Mouse (Mus musculus) hindbrain, embryonic 12.5 days (tissue): ENCODE results near the gene Depdc1b. TPM values are rescaled to one million over a fixed set of nuclear protein-coding genes. Genes with fewer than 3 reads are reported as not detected.
A peak's percentile ranks its signal among the peaks of the same experiment; 100 is the strongest.

Experiments used
- ATAC-seq: fragments of 200-750 bp; cut with Nextera tagmentation; 2 replicates; pipeline ENCODE4 v1.8.0; 2017; ENCODE audit warnings: moderate TSS enrichment; ENCODE audit not compliant: low FRiP score
- H3K27ac ChIP-seq: fragments of 300-500 bp; sonication (generic); 2 replicates; pipeline ENCODE4 v1.5.1; 2016; ENCODE audit warnings: mild to moderate bottlenecking
- H3K27me3 ChIP-seq: fragments of 300-500 bp; sonication (generic); 2 replicates; pipeline ENCODE4 v1.6.1; 2016; ENCODE audit warnings: mild to moderate bottlenecking
- H3K36me3 ChIP-seq: fragments of 300-500 bp; sonication (generic); 2 replicates; pipeline ENCODE4 v1.6.1; 2016; ENCODE audit warnings: mild to moderate bottlenecking
- H3K4me1 ChIP-seq: fragments of 300-500 bp; sonication (generic); 2 replicates; pipeline ENCODE4 v1.6.1; 2016
- H3K4me2 ChIP-seq: fragments of 300-500 bp; sonication (generic); replicated peaks from 2 replicates; pipeline ENCODE4 v1.6.1; 2016; ENCODE audit warnings: mild to moderate bottlenecking
- H3K4me3 ChIP-seq: fragments of 300-500 bp; sonication (generic); 2 replicates; pipeline ENCODE4 v1.5.1; 2016; ENCODE audit warnings: mild to moderate bottlenecking
- H3K9ac ChIP-seq: fragments of 300-500 bp; sonication (generic); 2 replicates; pipeline ENCODE4 v1.6.1; 2016; ENCODE audit warnings: mild to moderate bottlenecking, moderate library complexity
- H3K9me3 ChIP-seq: fragments of 300-500 bp; sonication (generic); replicated peaks from 2 replicates; pipeline ENCODE4 v1.6.1; 2016; ENCODE audit warnings: mild to moderate bottlenecking
- WGBS: fragments of 180-500 bp; shearing (Covaris S2); methylation state at CpG from one replicate; pipeline ENCODE4 v1.1.7; 2016; 5-methylcytosine and 5-hydroxymethylcytosine counted together
- polyA plus RNA-seq: library from polyadenylated mRNA; unstranded; fragments of >200 nt; fragmentation: Nextera tagmentation; extraction: Ambion mirVana; gene quantifications from 2 replicates; pipeline ENCODE4 v1.2.1, GENCODE M21; 2016

The Depdc1b gene
- 8.1 and 9.2 TPM in 2 replicates for polyA plus RNA-seq

- Histone ChIP-seq H3K9ac (peak within 1 kb of the TSS; percentile 68), H3K36me3 (no peaks in the 10 kb centered on the region), H3K4me3 (peak within 1 kb of the TSS; percentile 78), H3K27ac (peak within 1 kb of the TSS; percentile 70), H3K9me3 (no peaks in the 10 kb centered on the region), H3K4me1 (peaks cover 11% of the 10 kb centered on the region), H3K27me3 (no peaks in the 10 kb centered on the region; the same call in 1 of the 2 replicates), H3K4me2 (peak within 1 kb of the TSS; percentile 90)
- peak; percentile 99 for ATAC-seq
- WGBS: 1% methylated on average over 48 of the region's 48 CpGs
Measured at GRCm38 (mm10) chr13:108315702-108316486, at the start of gene Depdc1b. Depdc1b (plus strand) TSS chr13:108316332.

DNA sequence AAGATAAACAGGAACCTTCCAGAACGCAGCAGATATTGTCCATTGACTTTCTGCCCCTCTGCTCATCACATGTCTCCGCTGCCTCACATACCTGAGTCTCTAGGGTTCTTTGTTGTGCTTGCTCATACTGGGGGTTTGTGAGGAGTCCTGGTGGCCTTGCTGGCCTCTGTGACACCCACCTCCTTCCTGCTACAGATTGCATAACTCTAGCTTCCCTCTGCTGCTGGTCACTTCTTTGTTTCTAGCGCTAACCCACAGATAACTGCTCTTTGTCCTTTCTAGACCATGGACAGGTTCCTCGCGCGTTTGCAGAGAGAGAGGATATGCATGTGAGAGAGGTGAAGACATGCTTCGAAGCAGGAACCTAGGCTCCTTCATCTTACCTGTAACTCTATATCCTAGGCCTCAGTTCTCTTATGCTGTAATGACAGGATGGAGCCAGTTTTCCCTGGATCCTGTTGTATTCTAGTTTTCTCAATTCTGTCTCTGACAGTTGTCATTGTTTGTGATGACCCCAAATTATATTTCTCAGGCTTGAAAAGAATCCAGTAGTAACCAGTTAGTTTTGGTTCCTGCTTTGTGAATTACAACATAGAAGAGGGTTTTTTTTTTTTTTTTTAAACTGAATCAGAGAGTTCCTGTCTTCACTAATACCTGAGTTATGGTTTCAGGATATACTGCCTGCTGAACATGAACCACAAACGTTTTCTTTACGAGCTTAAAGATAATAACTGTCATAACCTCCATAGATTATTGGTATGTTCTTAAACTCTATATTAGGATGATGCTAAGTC, 48.1 kb upstream of the Depdc1b start:
- no peak for ATAC-seq
- H3K4me1 ChIP-seq: no peaks in the 10 kb centered on the region
- no peak overlapping the region for H3K9ac ChIP-seq
- H3K4me2 ChIP-seq: no peak overlapping the region
- H3K36me3 ChIP-seq: no peaks in the 10 kb centered on the region
- no peak overlapping the region for H3K27ac ChIP-seq
- no peak overlapping the region for H3K4me3 ChIP-seq
- H3K27me3 ChIP-seq: no peaks in the 10 kb centered on the region
- no peaks in the 10 kb centered on the region for H3K9me3 ChIP-seq
- 82% methylated on average over 9 of the region's 9 CpGs for WGBS

GRCm38 (mm10) chr13:108271458-108272148, 44.5 kb upstream of the Depdc1b start:
- ATAC-seq: no peak
- 71% methylated on average over 7 of the region's 7 CpGs for WGBS
- Histone ChIP-seq H3K4me3 (no peak overlapping the region), H3K9me3 (no peaks in the 10 kb centered on the region), H3K27ac (no peak overlapping the region), H3K36me3 (no peaks in the 10 kb centered on the region), H3K4me2 (no peak overlapping the region), H3K9ac (no peak overlapping the region), H3K27me3 (no peaks in the 10 kb centered on the region), H3K4me1 (no peaks in the 10 kb centered on the region)

DNA sequence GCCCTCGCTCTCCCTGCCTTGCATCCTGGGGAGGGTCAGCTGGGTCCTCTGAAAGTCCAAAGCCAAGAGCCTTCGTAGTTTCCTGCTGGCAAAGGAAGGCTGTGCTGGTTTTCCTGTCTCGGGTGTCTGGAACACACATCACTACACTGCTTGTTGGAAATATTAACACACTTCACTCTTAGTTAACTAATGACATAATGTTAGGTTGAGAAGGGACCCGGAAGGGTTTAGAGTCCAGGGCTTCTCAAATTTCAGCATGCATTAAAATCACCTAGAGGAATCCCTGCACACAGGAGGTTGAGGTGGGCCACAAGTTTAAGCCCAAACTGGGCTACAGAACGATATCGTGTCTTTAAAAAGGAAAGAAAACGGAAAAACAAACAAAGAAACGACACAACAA, 43.8 kb upstream of the Depdc1b start:
- Histone ChIP-seq H3K36me3 (no peaks in the 10 kb centered on the region), H3K9me3 (no peaks in the 10 kb centered on the region), H3K27ac (no peak overlapping the region), H3K4me2 (no peak overlapping the region), H3K4me3 (no peak overlapping the region), H3K4me1 (no peaks in the 10 kb centered on the region), H3K27me3 (no peaks in the 10 kb centered on the region), H3K9ac (no peak overlapping the region)
- 79% methylated on average over 8 of the region's 8 CpGs for WGBS
- no peak for ATAC-seq

DNA sequence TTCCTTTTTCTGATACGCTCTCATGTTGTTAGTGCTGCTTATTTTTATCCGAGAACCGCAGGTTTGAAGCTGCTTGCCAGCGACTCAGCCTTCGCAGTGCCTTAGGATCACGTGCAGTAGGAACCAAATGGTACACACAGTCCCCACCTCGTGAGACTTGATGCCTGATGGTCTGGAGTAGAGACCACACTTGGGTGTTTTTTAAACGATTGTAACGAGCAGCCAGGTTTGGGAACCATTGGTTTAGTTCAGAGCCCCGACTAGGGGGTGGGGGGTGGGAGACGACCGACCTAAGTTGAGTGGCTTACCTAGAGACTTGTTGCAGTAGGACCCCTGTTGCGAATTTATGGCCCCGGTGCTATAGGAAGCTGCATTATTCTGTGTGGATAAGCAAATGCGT, 43.1 kb upstream of the Depdc1b start:
- Histone ChIP-seq H3K27ac (no peak overlapping the region), H3K4me2 (no peak overlapping the region), H3K4me3 (no peak overlapping the region), H3K4me1 (no peaks in the 10 kb centered on the region), H3K9ac (no peak overlapping the region), H3K9me3 (no peaks in the 10 kb centered on the region), H3K36me3 (no peaks in the 10 kb centered on the region), H3K27me3 (no peaks in the 10 kb centered on the region)
- no peak for ATAC-seq
- 54% methylated on average over 15 of the region's 15 CpGs for WGBS

- Histone ChIP-seq H3K27ac (no peak overlapping the region), H3K9me3 (no peaks in the 10 kb centered on the region), H3K4me1 (no peaks in the 10 kb centered on the region), H3K27me3 (no peaks in the 10 kb centered on the region), H3K9ac (no peak overlapping the region), H3K36me3 (no peaks in the 10 kb centered on the region), H3K4me3 (no peak overlapping the region), H3K4me2 (no peak overlapping the region)
- no peak for ATAC-seq
- 41% methylated on average over 5 of the region's 5 CpGs for WGBS
Measured at GRCm38 (mm10) chr13:108273456-108273855, 42.7 kb upstream of the Depdc1b start.

DNA sequence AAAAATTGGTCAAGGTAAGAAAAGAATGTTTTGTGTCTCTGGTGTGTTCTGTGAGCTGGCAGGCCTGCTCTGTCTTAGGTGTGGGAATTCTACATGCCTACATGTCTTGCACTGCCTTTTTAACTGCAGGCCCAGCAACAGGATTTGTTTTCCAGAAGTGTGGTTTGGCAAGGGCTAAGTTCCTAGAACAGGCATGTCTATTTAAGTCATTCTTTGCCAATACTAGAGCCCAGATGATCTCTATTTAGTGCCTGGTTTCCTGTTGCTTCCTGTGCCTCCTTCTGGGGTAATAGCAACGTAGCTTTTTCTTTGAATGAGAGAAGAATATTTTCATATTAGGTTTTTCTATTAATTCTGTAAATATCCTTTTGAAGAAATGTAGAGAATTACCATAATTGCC, 39.6 kb upstream of the Depdc1b start:
- H3K27ac ChIP-seq: no peak overlapping the region
- H3K9me3 ChIP-seq: no peaks in the 10 kb centered on the region
- no peak overlapping the region for H3K9ac ChIP-seq
- no peak overlapping the region for H3K4me2 ChIP-seq
- H3K27me3 ChIP-seq: no peaks in the 10 kb centered on the region
- no peaks in the 10 kb centered on the region for H3K36me3 ChIP-seq
- ATAC-seq: no peak
- WGBS: 63% methylated on average over 1 of the region's 1 CpGs
- H3K4me3 ChIP-seq: no peak overlapping the region
- no peaks in the 10 kb centered on the region for H3K4me1 ChIP-seq

DNA sequence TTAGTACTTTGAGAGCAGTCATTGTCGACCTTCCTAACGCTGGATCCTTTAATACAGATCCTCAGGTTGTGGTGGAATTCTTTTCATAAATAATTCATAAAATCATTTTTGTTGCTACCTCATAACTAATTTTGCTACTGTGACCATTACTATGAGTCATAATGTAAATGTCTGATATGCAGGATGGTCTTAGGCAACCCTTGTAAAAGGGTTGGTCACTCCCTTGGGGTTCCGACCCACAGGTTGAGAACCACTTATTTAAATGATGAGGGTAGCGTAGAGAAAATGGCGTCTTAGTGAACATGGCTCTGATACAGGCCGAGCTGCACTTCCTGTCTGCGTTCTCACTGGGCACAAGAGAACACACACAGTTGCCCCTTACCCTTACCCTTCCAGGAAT, 38.8 kb upstream of the Depdc1b start:
- H3K27me3 ChIP-seq: no peaks in the 10 kb centered on the region
- H3K27ac ChIP-seq: no peak overlapping the region
- H3K36me3 ChIP-seq: no peaks in the 10 kb centered on the region
- H3K4me3 ChIP-seq: no peak overlapping the region
- no peak overlapping the region for H3K4me2 ChIP-seq
- WGBS: 75% methylated on average over 7 of the region's 7 CpGs
- H3K9ac ChIP-seq: no peak overlapping the region
- ATAC-seq: no peak
- no peaks in the 10 kb centered on the region for H3K4me1 ChIP-seq
- no peaks in the 10 kb centered on the region for H3K9me3 ChIP-seq

DNA sequence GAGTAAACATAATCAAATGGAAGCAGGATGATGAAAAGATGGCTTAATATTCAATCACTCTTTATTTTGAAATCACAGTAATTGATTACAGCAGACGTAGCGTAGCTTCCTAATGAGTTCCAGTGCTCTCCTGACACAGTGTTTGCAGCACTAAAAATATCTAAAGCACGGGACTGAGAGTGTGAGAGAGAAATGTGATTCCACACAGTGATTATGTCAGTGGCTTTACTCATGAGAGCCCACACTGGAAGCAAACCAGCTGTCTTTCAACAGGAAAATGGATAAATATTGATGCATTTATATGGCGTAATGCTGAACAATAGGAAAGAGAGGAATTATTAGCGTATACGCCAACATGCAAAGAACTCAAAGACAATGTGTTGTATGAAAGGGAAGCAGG, 37.5 kb upstream of the Depdc1b start:
- Histone ChIP-seq H3K36me3 (no peaks in the 10 kb centered on the region), H3K27ac (no peak overlapping the region), H3K4me1 (no peaks in the 10 kb centered on the region), H3K9ac (no peak overlapping the region), H3K4me2 (no peak overlapping the region), H3K9me3 (no peaks in the 10 kb centered on the region), H3K4me3 (no peak overlapping the region), H3K27me3 (no peaks in the 10 kb centered on the region)
- ATAC-seq: no peak
- WGBS: 69% methylated on average over 6 of the region's 6 CpGs

DNA sequence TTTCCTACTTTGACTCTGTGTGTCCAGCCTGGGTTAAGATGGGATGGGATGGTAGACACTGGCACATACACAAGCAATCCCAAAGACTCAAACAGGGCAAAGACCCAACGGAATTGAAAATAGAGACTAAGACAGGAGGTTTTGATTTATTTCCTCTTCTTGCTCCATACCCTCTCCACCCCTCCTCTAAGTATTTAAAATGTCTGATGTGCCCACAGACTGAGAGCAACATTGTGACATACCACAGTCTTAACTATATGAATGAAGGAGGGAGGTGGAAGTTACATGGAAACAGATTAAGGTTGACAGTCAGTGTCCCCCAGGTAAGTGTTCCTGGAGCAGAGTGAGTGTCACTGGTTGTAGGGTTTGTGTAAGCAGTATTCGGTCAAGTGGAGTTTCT, 31.8 kb upstream of the Depdc1b start:
- Histone ChIP-seq H3K36me3 (no peaks in the 10 kb centered on the region), H3K4me1 (no peaks in the 10 kb centered on the region), H3K27ac (no peak overlapping the region), H3K9ac (no peak overlapping the region), H3K27me3 (no peaks in the 10 kb centered on the region), H3K4me2 (no peak overlapping the region), H3K4me3 (no peak overlapping the region), H3K9me3 (no peaks in the 10 kb centered on the region)
- no peak for ATAC-seq
- 87% methylated on average over 2 of the region's 2 CpGs for WGBS

DNA sequence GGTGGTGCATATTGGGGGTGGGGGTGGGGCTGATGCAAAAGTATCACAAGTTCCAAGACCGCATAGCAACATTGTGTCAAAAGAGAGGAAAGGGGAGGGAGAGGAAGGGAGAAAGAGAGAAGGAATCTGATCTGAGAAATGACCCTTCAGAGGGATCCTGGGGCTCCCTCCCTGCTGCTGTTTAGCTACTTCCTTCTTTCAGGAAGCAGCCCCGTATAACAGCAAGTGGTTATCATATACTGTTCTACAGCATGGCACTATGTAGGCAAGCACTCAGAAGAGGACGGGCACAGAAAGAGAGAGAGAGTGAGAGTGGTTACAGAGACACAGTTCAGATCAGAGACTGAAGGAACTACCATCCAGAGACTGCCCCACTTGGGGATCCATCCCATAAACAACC, 28.2 kb upstream of the Depdc1b start:
- no peaks in the 10 kb centered on the region for H3K4me1 ChIP-seq
- no peaks in the 10 kb centered on the region for H3K9me3 ChIP-seq
- no peak overlapping the region for H3K4me2 ChIP-seq
- no peak for ATAC-seq
- H3K9ac ChIP-seq: no peak overlapping the region
- H3K27ac ChIP-seq: no peak overlapping the region
- no peaks in the 10 kb centered on the region for H3K27me3 ChIP-seq
- 71% methylated on average over 3 of the region's 3 CpGs for WGBS
- H3K36me3 ChIP-seq: no peaks in the 10 kb centered on the region
- H3K4me3 ChIP-seq: no peak overlapping the region

GRCm38 (mm10) chr13:108289436-108289835, 26.7 kb upstream of the Depdc1b start:
- Histone ChIP-seq H3K4me3 (no peak overlapping the region), H3K9ac (no peak overlapping the region), H3K4me2 (no peak overlapping the region), H3K9me3 (no peaks in the 10 kb centered on the region), H3K36me3 (no peaks in the 10 kb centered on the region), H3K4me1 (no peaks in the 10 kb centered on the region), H3K27ac (no peak overlapping the region), H3K27me3 (no peaks in the 10 kb centered on the region)
- WGBS: 83% methylated on average over 3 of the region's 3 CpGs
- no peak for ATAC-seq
